Mouse (Mus musculus) hindbrain, embryonic 15.5 days (tissue): ENCODE measurements around the gene Coro2b. TPM values are rescaled to one million over a fixed set of nuclear protein-coding genes. Genes with fewer than 3 reads are reported as not detected.

Source experiments
- ATAC-seq: fragments of 200-750 bp; cut with Nextera tagmentation; 2 replicates; pipeline ENCODE4 v1.8.0; 2017; ENCODE audit warnings: low read depth, moderate number of reproducible peaks, moderate TSS enrichment; ENCODE audit not compliant: low FRiP score
- H3K27ac ChIP-seq: fragments of 300-500 bp; sonication (generic); replicated peaks from 2 replicates; pipeline ENCODE4 v1.5.1; 2015; ENCODE audit warnings: mild to moderate bottlenecking, inconsistent platforms
- H3K27me3 ChIP-seq: fragments of 300-500 bp; sonication (generic); 2 replicates; pipeline ENCODE4 v1.6.1; 2015; ENCODE audit warnings: control low read depth, inconsistent platforms
- H3K36me3 ChIP-seq: fragments of 300-500 bp; sonication (generic); 2 replicates; pipeline ENCODE4 v1.6.1; 2015; ENCODE audit warnings: control low read depth, inconsistent platforms
- H3K4me1 ChIP-seq: fragments of 300-500 bp; sonication (generic); replicated peaks from 2 replicates; pipeline ENCODE4 v1.6.1; 2015; ENCODE audit warnings: control low read depth, inconsistent platforms
- H3K4me2 ChIP-seq: fragments of 300-500 bp; sonication (generic); 2 replicates; pipeline ENCODE4 v1.6.1; 2015; ENCODE audit warnings: moderate library complexity, mild to moderate bottlenecking, inconsistent platforms
- H3K4me3 ChIP-seq: fragments of 300-500 bp; sonication (generic); 2 replicates; pipeline ENCODE4 v1.5.1; 2015; ENCODE audit warnings: mild to moderate bottlenecking, inconsistent platforms
- H3K9ac ChIP-seq: fragments of 300-500 bp; sonication (generic); 2 replicates; pipeline ENCODE4 v1.6.1; 2015; ENCODE audit warnings: inconsistent platforms
- H3K9me3 ChIP-seq: fragments of 300-500 bp; sonication (generic); 2 replicates; pipeline ENCODE4 v1.6.1; 2016; ENCODE audit warnings: control low read depth, inconsistent platforms
- WGBS: fragments of 180-500 bp; shearing (Covaris S2); methylation state at CpG from one replicate; pipeline ENCODE4 v1.1.7; 2015; 5-methylcytosine and 5-hydroxymethylcytosine counted together
- polyA plus RNA-seq: library from polyadenylated mRNA; unstranded; fragments of >200 nt; fragmentation: Nextera tagmentation; extraction: Ambion mirVana; gene quantifications from 2 replicates; pipeline ENCODE4 v1.2.1, GENCODE M21; 2015

The Coro2b gene
- polyA plus RNA-seq, 1 experiment from 2014 or later: 48.3 TPM

- Histone ChIP-seq H3K9me3 (no peaks in the 10 kb centered on the region), H3K9ac (no peak overlapping the region), H3K4me1 (peaks cover 23% of the 10 kb centered on the region), H3K27ac (peak overlapping the region; percentile 81), H3K27me3 (no peaks in the 10 kb centered on the region), H3K4me3 (no peak overlapping the region), H3K4me2 (no peak overlapping the region), H3K36me3 (no peaks in the 10 kb centered on the region)
- WGBS: 14% methylated on average over 3 of the region's 3 CpGs
- peak; percentile 76; the same call in 1 of the 2 replicates for ATAC-seq
These were observed 98.1 kb downstream of the Coro2b start for GRCm38 (mm10) chr9:62438755-62439101.

DNA sequence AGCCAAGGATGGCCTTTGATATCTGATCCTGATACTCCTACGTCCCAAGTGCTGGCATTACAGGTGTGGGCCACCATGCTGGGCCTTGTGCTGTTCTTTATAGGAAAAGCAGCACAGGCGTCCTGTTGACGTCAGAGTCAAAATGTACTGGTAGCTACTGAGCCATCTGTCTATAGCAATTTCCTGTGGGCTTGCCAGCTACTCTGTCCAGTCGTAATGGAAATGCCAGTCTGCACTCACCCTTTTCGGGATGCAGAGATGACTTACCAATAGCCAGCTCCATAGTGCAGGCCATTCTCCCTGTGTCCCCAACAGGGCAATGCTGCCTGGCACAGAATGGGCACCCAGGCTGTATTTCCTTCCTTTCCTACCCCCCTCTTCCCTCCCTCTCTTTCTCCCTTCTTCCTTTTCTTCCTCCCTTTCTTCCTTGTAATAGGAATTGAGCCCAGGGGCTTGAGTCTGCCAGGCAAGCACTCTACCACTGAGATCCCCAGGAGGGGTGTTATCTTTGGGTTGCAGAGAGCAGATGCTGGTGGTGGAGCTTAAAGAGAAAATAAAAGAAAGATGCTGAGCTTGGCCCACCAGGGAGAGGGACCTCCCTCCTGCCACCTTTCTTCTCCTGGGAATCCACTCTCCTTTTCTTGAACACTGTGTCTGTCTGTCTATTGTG lies 98.6 kb downstream of the Coro2b start:
- no peak overlapping the region for H3K4me2 ChIP-seq
- no peaks in the 10 kb centered on the region for H3K9me3 ChIP-seq
- H3K4me3 ChIP-seq: no peak overlapping the region
- H3K9ac ChIP-seq: no peak overlapping the region
- H3K4me1 ChIP-seq: peaks cover 23% of the 10 kb centered on the region
- no peaks in the 10 kb centered on the region for H3K36me3 ChIP-seq
- peak overlapping the region; percentile 81 for H3K27ac ChIP-seq
- WGBS: 60% methylated on average over 5 of the region's 5 CpGs
- 0 out of 2 replicates have a peak, but pooled peaks have one; percentile 68 for ATAC-seq
- no peaks in the 10 kb centered on the region for H3K27me3 ChIP-seq

GRCm38 (mm10) chr9:62437446-62437845 lies 99.4 kb downstream of the Coro2b start:
- H3K4me2 ChIP-seq: no peak overlapping the region
- H3K36me3 ChIP-seq: no peaks in the 10 kb centered on the region
- H3K4me3 ChIP-seq: no peak overlapping the region
- H3K27me3 ChIP-seq: no peaks in the 10 kb centered on the region
- peaks cover 23% of the 10 kb centered on the region for H3K4me1 ChIP-seq
- WGBS: 94% methylated on average over 7 of the region's 7 CpGs
- H3K27ac ChIP-seq: no peak overlapping the region
- ATAC-seq: no peak
- H3K9me3 ChIP-seq: no peaks in the 10 kb centered on the region
- no peak overlapping the region for H3K9ac ChIP-seq

DNA sequence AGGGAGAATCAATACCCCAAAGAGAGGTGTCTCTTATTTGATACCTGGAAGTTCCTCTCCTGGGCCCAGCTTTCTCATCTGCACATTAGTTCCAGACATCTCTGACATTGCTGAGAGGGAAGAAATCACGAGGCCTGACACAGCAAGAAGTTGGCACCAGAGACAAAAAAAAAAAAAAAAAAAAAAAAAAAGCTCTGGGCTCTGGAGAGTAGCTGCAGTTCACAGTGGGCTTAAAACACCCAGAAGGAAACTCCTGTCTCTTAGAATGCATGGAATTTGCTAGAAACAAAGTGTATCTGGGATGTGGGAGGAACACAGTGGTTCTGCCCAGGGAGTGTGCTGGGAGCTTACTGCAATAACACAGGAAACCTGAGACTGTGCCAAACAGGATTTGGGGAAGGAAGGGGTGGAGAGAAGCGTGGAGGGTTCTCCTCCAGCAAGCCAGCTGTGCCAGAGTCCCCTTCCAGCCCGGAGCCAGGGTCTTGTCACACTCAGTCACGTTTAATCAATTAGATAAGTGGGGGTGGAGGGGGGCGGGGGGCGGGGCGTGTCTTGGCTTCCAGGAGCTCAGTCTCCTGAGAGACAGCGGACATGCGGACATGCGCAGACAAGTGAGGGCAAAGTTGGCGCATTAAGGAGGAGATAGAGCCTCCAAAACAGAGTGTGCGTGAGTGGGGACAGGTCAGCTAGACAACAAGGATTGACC lies 101.1 kb downstream of the Coro2b start:
- peaks cover 4% of the 10 kb centered on the region; the same call in 1 of the 2 replicates for H3K36me3 ChIP-seq
- ATAC-seq: peak; percentile 42
- H3K9me3 ChIP-seq: no peaks in the 10 kb centered on the region
- 5% methylated on average over 11 of the region's 12 CpGs for WGBS
- peaks cover 23% of the 10 kb centered on the region for H3K4me1 ChIP-seq
- no peak overlapping the region for H3K9ac ChIP-seq
- peak overlapping the region; percentile 26; the same call in 1 of the 2 replicates for H3K4me2 ChIP-seq
- H3K4me3 ChIP-seq: no peak overlapping the region
- no peaks in the 10 kb centered on the region for H3K27me3 ChIP-seq
- H3K27ac ChIP-seq: peak overlapping the region; percentile 70

- 63% methylated on average over 15 of the region's 15 CpGs for WGBS
- Histone ChIP-seq H3K4me1 (peaks cover 12% of the 10 kb centered on the region), H3K27me3 (no peaks in the 10 kb centered on the region), H3K9ac (no peak overlapping the region), H3K4me2 (no peak overlapping the region), H3K27ac (no peak overlapping the region; the same call in 1 of the 2 replicates), H3K36me3 (peaks cover 35% of the 10 kb centered on the region), H3K4me3 (no peak overlapping the region), H3K9me3 (no peaks in the 10 kb centered on the region)
- no peak for ATAC-seq
These were observed 104.4 kb downstream of the Coro2b start for GRCm38 (mm10) chr9:62432261-62433060.

GRCm38 (mm10) chr9:62430741-62431140 lies 106.1 kb downstream of the Coro2b start:
- peaks cover 39% of the 10 kb centered on the region for H3K36me3 ChIP-seq
- no peak for ATAC-seq

GRCm38 (mm10) chr9:62427010-62427409 lies 109.8 kb downstream of the Coro2b start:
- no peaks in the 10 kb centered on the region for H3K9me3 ChIP-seq
- H3K36me3 ChIP-seq: peaks cover 54% of the 10 kb centered on the region
- H3K4me2 ChIP-seq: no peak overlapping the region
- H3K9ac ChIP-seq: no peak overlapping the region
- H3K27ac ChIP-seq: no peak overlapping the region
- no peaks in the 10 kb centered on the region for H3K4me1 ChIP-seq
- H3K27me3 ChIP-seq: no peaks in the 10 kb centered on the region
- no peak overlapping the region for H3K4me3 ChIP-seq
- ATAC-seq: no peak
- 89% methylated on average over 8 of the region's 8 CpGs for WGBS

More at GRCm38 (mm10) chr9:62430741-62431140, 106.1 kb downstream of the Coro2b start:
- Histone ChIP-seq H3K9ac (no peak overlapping the region), H3K4me1 (peaks cover 6% of the 10 kb centered on the region), H3K27ac (no peak overlapping the region), H3K9me3 (no peaks in the 10 kb centered on the region), H3K27me3 (no peaks in the 10 kb centered on the region), H3K4me2 (no peak overlapping the region), H3K4me3 (no peak overlapping the region)
- WGBS: 89% methylated on average over 4 of the region's 4 CpGs

DNA sequence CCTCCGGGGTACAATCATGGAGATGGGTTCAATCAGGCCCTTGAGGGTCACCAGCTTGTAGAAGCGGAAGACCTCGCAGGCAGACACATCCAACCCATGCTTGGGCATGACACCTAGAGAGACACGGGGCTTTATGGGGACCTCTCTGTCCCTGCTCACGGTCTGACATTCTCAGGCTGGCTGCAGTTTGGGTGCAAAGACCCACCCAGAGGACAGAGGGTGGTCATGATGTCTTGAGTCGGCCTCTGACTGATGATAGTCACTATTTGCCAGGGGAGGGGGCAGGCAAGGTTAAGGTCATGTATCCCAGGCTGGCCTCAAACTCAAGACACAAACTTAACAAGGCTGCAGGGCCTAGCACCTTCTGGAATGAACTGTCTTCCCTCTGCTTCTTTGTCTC lies 110.3 kb downstream of the Coro2b start:
- Histone ChIP-seq H3K4me2 (no peak overlapping the region), H3K4me1 (no peaks in the 10 kb centered on the region), H3K36me3 (peaks cover 54% of the 10 kb centered on the region), H3K27me3 (no peaks in the 10 kb centered on the region), H3K4me3 (no peak overlapping the region), H3K9ac (no peak overlapping the region), H3K9me3 (no peaks in the 10 kb centered on the region), H3K27ac (no peak overlapping the region)
- WGBS: 99% methylated on average over 6 of the region's 6 CpGs
- no peak for ATAC-seq

GRCm38 (mm10) chr9:62426021-62426420 lies 110.8 kb downstream of the Coro2b start:
- peaks cover 53% of the 10 kb centered on the region for H3K36me3 ChIP-seq
- WGBS: 90% methylated on average over 19 of the region's 19 CpGs
- H3K4me2 ChIP-seq: no peak overlapping the region
- no peak overlapping the region for H3K9ac ChIP-seq
- no peaks in the 10 kb centered on the region for H3K4me1 ChIP-seq
- H3K9me3 ChIP-seq: no peaks in the 10 kb centered on the region
- no peak overlapping the region for H3K27ac ChIP-seq
- ATAC-seq: no peak
- no peak overlapping the region for H3K4me3 ChIP-seq
- H3K27me3 ChIP-seq: no peaks in the 10 kb centered on the region

DNA sequence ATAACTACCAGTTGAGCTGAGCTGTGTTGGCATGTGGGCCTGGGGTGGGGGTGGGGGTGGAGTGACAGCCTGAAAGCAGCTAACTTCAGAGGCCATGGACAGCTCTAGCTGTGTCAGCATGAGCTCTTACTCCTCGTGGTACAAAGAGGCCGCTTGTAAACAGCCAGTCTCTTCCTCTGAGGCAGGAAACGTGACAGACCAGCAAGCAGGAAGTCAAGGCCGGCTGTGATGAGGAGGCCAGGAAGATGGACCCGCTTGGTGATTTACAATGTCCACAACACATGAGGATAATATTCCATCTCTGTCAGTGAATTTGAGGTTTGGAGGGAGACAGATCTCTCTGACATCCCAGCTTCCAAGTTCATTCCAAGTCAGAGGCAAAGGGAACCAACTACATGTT lies 111.6 kb downstream of the Coro2b start:
- no peak overlapping the region for H3K27ac ChIP-seq
- no peak for ATAC-seq
- H3K4me1 ChIP-seq: no peaks in the 10 kb centered on the region
- no peak overlapping the region for H3K4me3 ChIP-seq
- H3K9me3 ChIP-seq: no peaks in the 10 kb centered on the region
- WGBS: 78% methylated on average over 5 of the region's 5 CpGs
- peaks cover 46% of the 10 kb centered on the region for H3K36me3 ChIP-seq
- no peaks in the 10 kb centered on the region for H3K27me3 ChIP-seq
- H3K9ac ChIP-seq: no peak overlapping the region
- H3K4me2 ChIP-seq: no peak overlapping the region

GRCm38 (mm10) chr9:62423871-62424270 lies 113.0 kb downstream of the Coro2b start:
- Histone ChIP-seq H3K4me1 (no peaks in the 10 kb centered on the region), H3K4me2 (no peak overlapping the region), H3K27ac (no peak overlapping the region), H3K9me3 (no peaks in the 10 kb centered on the region), H3K36me3 (peaks cover 37% of the 10 kb centered on the region), H3K27me3 (no peaks in the 10 kb centered on the region), H3K9ac (no peak overlapping the region), H3K4me3 (no peak overlapping the region)
- ATAC-seq: no peak
- WGBS: 97% methylated on average over 10 of the region's 10 CpGs

GRCm38 (mm10) chr9:62422926-62423325 lies 113.9 kb downstream of the Coro2b start:
- Histone ChIP-seq H3K4me2 (no peak overlapping the region), H3K27ac (no peak overlapping the region), H3K9ac (no peak overlapping the region), H3K4me3 (no peak overlapping the region), H3K9me3 (no peaks in the 10 kb centered on the region), H3K36me3 (peaks cover 29% of the 10 kb centered on the region), H3K27me3 (no peaks in the 10 kb centered on the region), H3K4me1 (no peaks in the 10 kb centered on the region)
- 92% methylated on average over 10 of the region's 10 CpGs for WGBS
- ATAC-seq: no peak
